Mouse (Mus musculus) forebrain, embryonic 10.5 days (tissue): ENCODE results near the gene Pbx1. TPM values are rescaled to one million over a fixed set of nuclear protein-coding genes. Genes with fewer than 3 reads are reported as not detected.

Experiments
- DNase-seq: peaks from one replicate; pipeline ENCODE4 v3.0.0-alpha.2; 2017; ENCODE audit warnings: low spot score; ENCODE audit errors: extremely low spot score
- H3K27ac ChIP-seq: fragments of 300-500 bp; sonication (generic); 2 replicates; pipeline ENCODE4 v1.5.1; 2016; ENCODE audit warnings: mild to moderate bottlenecking
- H3K27me3 ChIP-seq: fragments of 300-500 bp; sonication (generic); 2 replicates; pipeline ENCODE4 v1.6.1; 2016; ENCODE audit warnings: mild to moderate bottlenecking; ENCODE audit not compliant: poor library complexity, severe bottlenecking
- H3K36me3 ChIP-seq: fragments of 300-500 bp; sonication (generic); replicated peaks from 2 replicates; pipeline ENCODE4 v1.6.1; 2016; ENCODE audit warnings: mild to moderate bottlenecking, moderate library complexity
- H3K4me1 ChIP-seq: fragments of 300-500 bp; sonication (generic); 2 replicates; pipeline ENCODE4 v1.6.1; 2016
- H3K4me3 ChIP-seq: fragments of 300-500 bp; sonication (generic); 2 replicates; pipeline ENCODE4 v1.5.1; 2016; ENCODE audit warnings: mild to moderate bottlenecking, moderate library complexity
- H3K9me3 ChIP-seq: fragments of 300-500 bp; sonication (generic); 2 replicates; pipeline ENCODE4 v1.6.1; 2016; ENCODE audit warnings: mild to moderate bottlenecking, moderate library complexity
- WGBS: fragments of 180-500 bp; shearing (Covaris S2); methylation state at CpG from one replicate; pipeline ENCODE4 v1.1.7; 2016; 5-methylcytosine and 5-hydroxymethylcytosine counted together
- polyA plus RNA-seq: library from polyadenylated mRNA; unstranded; fragments of >200 nt; fragmentation: Nextera tagmentation; extraction: Ambion mirVana; gene quantifications from 2 replicates; pipeline ENCODE4 v1.2.1, GENCODE M21; 2016

Gene Pbx1
- polyA plus RNA-seq, 1 experiment from 2014 or later: 38.2 TPM

DNA sequence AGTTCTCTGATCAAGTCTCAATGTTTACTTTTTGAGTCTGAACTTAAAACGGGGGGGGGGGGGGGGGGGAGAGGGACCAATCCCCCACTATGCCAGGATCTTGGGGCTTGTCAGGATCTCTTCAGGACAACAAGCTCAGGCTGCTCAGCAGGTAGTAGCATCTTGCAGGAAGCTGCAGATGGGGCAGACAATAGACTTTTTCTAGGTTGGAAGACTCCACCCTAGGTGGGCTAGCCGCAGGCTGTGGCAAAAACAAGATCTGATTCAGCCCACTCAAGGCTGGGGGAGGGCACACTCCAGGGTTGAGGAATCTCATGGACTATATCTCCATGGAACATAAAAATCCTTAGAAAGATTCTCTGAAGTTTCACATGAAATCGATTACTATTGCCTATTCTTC is 330.6 kb downstream of the Pbx1 start:
- Histone ChIP-seq H3K4me3 (no peak overlapping the region), H3K4me1 (no peaks in the 10 kb centered on the region), H3K9me3 (peaks cover 10% of the 10 kb centered on the region), H3K36me3 (no peaks in the 10 kb centered on the region), H3K27ac (no peak overlapping the region), H3K27me3 (no peaks in the 10 kb centered on the region)
- DNase-seq: no peak
- WGBS: 65% methylated on average over 3 of the region's 3 CpGs

- Histone ChIP-seq H3K9me3 (peaks cover 10% of the 10 kb centered on the region), H3K27me3 (no peaks in the 10 kb centered on the region), H3K27ac (no peak overlapping the region), H3K4me3 (no peak overlapping the region), H3K36me3 (no peaks in the 10 kb centered on the region), H3K4me1 (peaks cover 5% of the 10 kb centered on the region; the same call in 1 of the 2 replicates)
- no peak for DNase-seq
- WGBS: 86% methylated on average over 2 of the region's 2 CpGs
Measured at GRCm38 (mm10) chr1:168098806-168099205, 333.3 kb downstream of the Pbx1 start.

DNA sequence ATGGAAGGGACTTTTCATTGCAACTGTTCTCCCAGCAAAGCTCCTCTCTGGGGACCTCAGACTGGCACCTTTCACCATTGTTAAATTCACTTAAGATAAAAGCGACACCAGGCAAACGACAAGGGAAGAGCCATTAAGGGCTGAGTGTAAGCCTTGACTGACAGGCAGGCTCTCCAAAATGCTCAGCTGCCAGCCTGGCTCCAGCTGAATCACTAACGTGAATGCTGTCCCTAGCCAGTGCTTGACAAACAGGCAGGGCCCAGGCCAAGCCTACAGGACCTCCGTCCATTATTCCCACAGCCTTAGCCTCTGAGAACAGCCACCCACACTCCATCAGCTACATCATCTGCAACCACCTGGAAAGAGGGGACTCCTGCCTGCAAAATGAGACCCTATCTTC is 337.4 kb downstream of the Pbx1 start:
- Histone ChIP-seq H3K36me3 (no peaks in the 10 kb centered on the region), H3K4me3 (no peak overlapping the region), H3K27ac (no peak overlapping the region), H3K27me3 (no peaks in the 10 kb centered on the region), H3K9me3 (no peaks in the 10 kb centered on the region), H3K4me1 (peaks cover 13% of the 10 kb centered on the region)
- no peak for DNase-seq
- WGBS: 32% methylated on average over 4 of the region's 4 CpGs

DNA sequence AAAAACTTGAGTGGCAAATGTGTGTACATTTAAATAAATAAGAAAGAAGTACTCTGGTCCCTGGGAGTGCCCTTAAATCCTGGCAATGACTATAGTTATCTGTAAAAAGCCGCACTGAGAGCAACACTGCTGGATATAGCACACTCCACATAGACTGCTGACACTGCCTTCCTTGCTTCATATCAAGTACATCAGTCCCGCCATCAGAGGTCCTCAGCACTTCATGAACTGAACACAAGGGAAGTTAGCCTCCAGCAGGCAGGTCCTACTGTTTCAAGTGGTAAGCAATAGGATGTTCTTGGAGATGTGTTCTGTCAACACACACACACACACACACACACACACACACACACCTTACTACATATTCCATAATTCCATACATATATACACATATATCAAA is 339.0 kb downstream of the Pbx1 start:
- H3K9me3 ChIP-seq: no peaks in the 10 kb centered on the region
- 88% methylated on average over 2 of the region's 2 CpGs for WGBS
- DNase-seq: no peak
- no peak overlapping the region for H3K27ac ChIP-seq
- no peak overlapping the region for H3K4me3 ChIP-seq
- H3K36me3 ChIP-seq: no peaks in the 10 kb centered on the region
- peaks cover 18% of the 10 kb centered on the region for H3K4me1 ChIP-seq
- H3K27me3 ChIP-seq: no peaks in the 10 kb centered on the region

- no peak for DNase-seq
- H3K9me3 ChIP-seq: no peaks in the 10 kb centered on the region
- peaks cover 20% of the 10 kb centered on the region for H3K4me1 ChIP-seq
- 70% methylated on average over 4 of the region's 4 CpGs for WGBS
- H3K27me3 ChIP-seq: no peaks in the 10 kb centered on the region
- no peaks in the 10 kb centered on the region for H3K36me3 ChIP-seq
- H3K4me3 ChIP-seq: no peak overlapping the region
- H3K27ac ChIP-seq: no peak overlapping the region
Measured at GRCm38 (mm10) chr1:168091627-168092026, 340.4 kb downstream of the Pbx1 start.

- Histone ChIP-seq H3K4me1 (peaks cover 15% of the 10 kb centered on the region), H3K27ac (no peak overlapping the region), H3K27me3 (no peaks in the 10 kb centered on the region), H3K9me3 (no peaks in the 10 kb centered on the region), H3K4me3 (no peak overlapping the region), H3K36me3 (no peaks in the 10 kb centered on the region)
- 82% methylated on average over 7 of the region's 7 CpGs for WGBS
- no peak for DNase-seq
Measured at GRCm38 (mm10) chr1:168088680-168089079, 343.4 kb downstream of the Pbx1 start.

DNA sequence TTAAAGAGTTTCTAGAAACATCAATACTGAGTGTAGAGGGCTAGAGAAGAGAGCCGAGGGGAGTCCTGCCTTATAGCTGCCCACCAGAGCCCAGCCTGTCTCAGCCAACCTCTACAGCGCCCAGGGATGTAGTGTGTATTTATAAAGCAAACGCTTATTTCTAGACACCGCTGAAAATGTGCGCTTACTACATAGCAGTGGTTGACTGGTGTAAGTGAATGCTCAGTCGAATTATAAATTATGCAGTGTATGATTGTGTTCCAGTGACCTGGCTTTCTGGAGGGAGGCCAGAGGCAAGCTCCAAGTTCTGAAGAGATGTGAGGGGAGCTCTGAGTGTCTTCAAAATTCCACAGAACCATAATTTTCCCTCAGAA is 352.7 kb downstream of the Pbx1 start:
- Histone ChIP-seq H3K4me3 (no peak overlapping the region), H3K27ac (no peak overlapping the region), H3K27me3 (no peaks in the 10 kb centered on the region), H3K9me3 (no peaks in the 10 kb centered on the region), H3K4me1 (peaks cover 6% of the 10 kb centered on the region; the same call in 1 of the 2 replicates), H3K36me3 (no peaks in the 10 kb centered on the region)
- 91% methylated on average over 6 of the region's 6 CpGs for WGBS
- no peak for DNase-seq

DNA sequence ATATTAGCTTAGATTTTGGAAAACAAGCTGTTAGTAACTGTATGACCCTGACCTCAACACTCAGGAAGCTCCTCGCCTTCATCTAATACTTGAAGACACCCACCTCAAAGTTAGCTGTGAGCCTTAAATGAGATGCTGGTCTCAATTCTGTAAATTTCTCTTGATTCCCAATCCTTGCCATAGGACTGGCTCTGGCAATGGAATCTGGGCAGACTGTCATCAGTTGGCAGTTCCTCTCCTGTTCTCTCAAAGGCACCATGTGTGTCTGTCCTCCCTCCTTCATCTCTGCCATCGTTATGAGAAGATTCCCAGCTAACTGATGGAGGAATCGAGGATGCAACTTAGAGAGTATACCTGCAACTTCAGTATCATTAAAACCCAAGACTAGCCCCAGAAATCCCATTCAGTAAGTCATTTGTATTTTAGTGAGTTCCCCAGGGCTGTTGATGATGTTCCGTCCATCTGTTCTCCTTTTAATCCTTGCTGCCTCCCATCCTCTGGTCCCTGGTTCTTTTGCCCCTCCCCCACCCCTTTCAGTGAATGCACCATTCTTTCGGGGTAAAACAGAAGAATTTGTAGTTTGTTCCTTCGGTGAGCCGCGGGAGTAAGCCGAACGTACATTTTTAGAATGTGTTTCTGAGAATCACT is 353.2 kb downstream of the Pbx1 start:
- H3K9me3 ChIP-seq: no peaks in the 10 kb centered on the region
- no peaks in the 10 kb centered on the region for H3K36me3 ChIP-seq
- WGBS: 77% methylated on average over 10 of the region's 10 CpGs
- no peaks in the 10 kb centered on the region for H3K27me3 ChIP-seq
- H3K27ac ChIP-seq: no peak overlapping the region
- no peak overlapping the region for H3K4me3 ChIP-seq
- no peak for DNase-seq
- H3K4me1 ChIP-seq: peaks cover 6% of the 10 kb centered on the region; the same call in 1 of the 2 replicates

DNA sequence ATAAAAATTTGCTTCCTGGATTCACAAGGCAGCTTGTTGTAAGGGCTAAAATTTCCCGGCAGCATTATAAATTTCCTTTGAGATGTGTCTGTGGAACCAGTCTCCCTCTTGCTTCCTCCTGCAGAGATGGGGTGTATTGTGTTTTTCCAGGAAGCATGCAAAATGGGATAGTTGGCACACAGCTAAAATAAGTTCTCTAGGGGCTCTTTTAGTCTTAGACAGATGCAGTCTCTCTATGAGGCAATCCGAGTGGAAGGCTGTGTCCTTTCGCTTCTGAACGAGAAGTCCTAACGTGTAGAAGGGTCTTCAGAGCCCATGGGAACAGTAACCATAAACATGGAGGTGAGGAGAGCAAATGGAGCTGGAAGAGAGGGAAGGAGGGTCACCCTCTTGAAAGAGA is 360.1 kb downstream of the Pbx1 start:
- Histone ChIP-seq H3K27ac (no peak overlapping the region), H3K9me3 (no peaks in the 10 kb centered on the region), H3K4me1 (peaks cover 8% of the 10 kb centered on the region; the same call in 1 of the 2 replicates), H3K4me3 (no peak overlapping the region), H3K27me3 (peaks cover 3% of the 10 kb centered on the region; the same call in 1 of the 2 replicates), H3K36me3 (no peaks in the 10 kb centered on the region)
- WGBS: 83% methylated on average over 5 of the region's 5 CpGs
- DNase-seq: no peak

GRCm38 (mm10) chr1:168070273-168070910 is 361.7 kb downstream of the Pbx1 start:
- 92% methylated on average over 6 of the region's 6 CpGs for WGBS
- Histone ChIP-seq H3K36me3 (no peaks in the 10 kb centered on the region), H3K27ac (no peak overlapping the region), H3K4me3 (no peak overlapping the region), H3K4me1 (peaks cover 15% of the 10 kb centered on the region), H3K27me3 (peaks cover 3% of the 10 kb centered on the region; the same call in 1 of the 2 replicates), H3K9me3 (no peaks in the 10 kb centered on the region)
- DNase-seq: no peak

GRCm38 (mm10) chr1:168069740-168070139 is 362.3 kb downstream of the Pbx1 start:
- H3K9me3 ChIP-seq: no peaks in the 10 kb centered on the region
- peaks cover 3% of the 10 kb centered on the region; the same call in 1 of the 2 replicates for H3K27me3 ChIP-seq
- H3K4me3 ChIP-seq: no peak overlapping the region
- no peaks in the 10 kb centered on the region for H3K36me3 ChIP-seq
- H3K4me1 ChIP-seq: peaks cover 15% of the 10 kb centered on the region
- H3K27ac ChIP-seq: no peak overlapping the region
- WGBS: 90% methylated on average over 5 of the region's 5 CpGs
- DNase-seq: no peak
